Mouse (Mus musculus) midbrain, embryonic 15.5 days (tissue): ENCODE data around the gene Rfx4. TPM values are rescaled to one million over a fixed set of nuclear protein-coding genes. Genes with fewer than 3 reads are reported as not detected.

Experiments
- ATAC-seq: fragments of 200-750 bp; cut with Nextera tagmentation; replicated peaks from 2 replicates; pipeline ENCODE4 v1.8.0; 2017; ENCODE audit warnings: moderate TSS enrichment
- H3K27ac ChIP-seq: fragments of 300-500 bp; sonication (generic); 2 replicates; pipeline ENCODE4 v1.5.1; 2015; ENCODE audit warnings: mild to moderate bottlenecking, inconsistent platforms
- H3K27me3 ChIP-seq: fragments of 300-500 bp; sonication (generic); replicated peaks from 2 replicates; pipeline ENCODE4 v1.6.1; 2015; ENCODE audit warnings: inconsistent platforms
- H3K36me3 ChIP-seq: fragments of 300-500 bp; sonication (generic); replicated peaks from 2 replicates; pipeline ENCODE4 v1.6.1; 2015; ENCODE audit warnings: inconsistent platforms
- H3K4me1 ChIP-seq: fragments of 300-500 bp; sonication (generic); 2 replicates; pipeline ENCODE4 v1.6.1; 2015; ENCODE audit warnings: inconsistent platforms
- H3K4me2 ChIP-seq: fragments of 300-500 bp; sonication (generic); 2 replicates; pipeline ENCODE4 v1.6.1; 2015; ENCODE audit warnings: inconsistent platforms, mild to moderate bottlenecking, moderate library complexity
- H3K4me3 ChIP-seq: fragments of 300-500 bp; sonication (generic); 2 replicates; pipeline ENCODE4 v1.5.1; 2015; ENCODE audit warnings: mild to moderate bottlenecking, inconsistent platforms
- H3K9ac ChIP-seq: fragments of 300-500 bp; sonication (generic); 2 replicates; pipeline ENCODE4 v1.6.1; 2015; ENCODE audit warnings: mild to moderate bottlenecking, inconsistent platforms
- H3K9me3 ChIP-seq: fragments of 300-500 bp; sonication (generic); 2 replicates; pipeline ENCODE4 v1.6.1; 2016; ENCODE audit warnings: inconsistent platforms
- WGBS: fragments of 180-500 bp; shearing (Covaris S2); methylation state at CpG from one replicate; pipeline ENCODE4 v1.1.7; 2015; ENCODE audit warnings: mixed read lengths; 5-methylcytosine and 5-hydroxymethylcytosine counted together
- polyA plus RNA-seq: library from polyadenylated mRNA; unstranded; fragments of >200 nt; fragmentation: Nextera tagmentation; extraction: Ambion mirVana; gene quantifications from 2 replicates; pipeline ENCODE4 v1.2.1, GENCODE M21; 2015

Gene Rfx4
- polyA plus RNA-seq, 1 experiment from 2014 or later: 16.1 TPM

DNA sequence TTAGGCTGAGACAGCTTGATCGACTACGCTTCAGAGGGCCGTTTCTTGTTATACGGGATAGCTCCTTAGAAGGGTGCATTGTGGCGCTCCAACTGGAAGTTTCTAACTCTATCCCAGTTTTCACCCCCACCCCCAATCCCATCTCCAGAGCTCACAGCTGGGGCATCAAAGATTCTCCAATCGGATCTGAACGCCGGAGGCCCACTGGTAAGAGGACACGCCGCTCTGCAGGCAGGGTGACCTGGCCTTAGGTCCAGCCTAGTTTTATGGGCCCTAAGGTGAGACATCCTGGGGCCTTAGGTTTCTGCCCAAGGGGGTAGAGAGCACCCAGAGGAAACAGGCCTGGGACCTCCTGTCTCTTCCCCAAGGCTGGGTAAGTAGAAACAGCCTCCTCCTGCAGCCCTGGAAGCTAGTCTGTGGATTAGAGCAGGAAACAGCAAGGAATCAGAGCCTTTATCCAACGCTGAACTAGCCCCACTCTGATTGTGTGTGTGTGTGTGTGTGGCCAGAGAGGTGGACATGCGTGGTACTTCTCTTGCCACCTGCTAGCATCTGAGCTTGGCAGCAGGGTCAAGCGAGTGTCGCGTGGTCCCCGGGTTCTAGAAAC is 3.8 kb downstream of the Rfx4 start:
- H3K36me3 ChIP-seq: no peaks in the 10 kb centered on the region
- peak overlapping the region; percentile 58 for H3K27ac ChIP-seq
- peak; percentile 3; the same call in 1 of the 2 replicates for ATAC-seq
- H3K4me3 ChIP-seq: peak overlapping the region; percentile 48
- H3K9ac ChIP-seq: peak overlapping the region; percentile 13; the same call in 1 of the 2 replicates
- WGBS: 5% methylated on average over 16 of the region's 16 CpGs
- peak overlapping the region; percentile 94 for H3K4me2 ChIP-seq
- H3K4me1 ChIP-seq: peaks cover 60% of the 10 kb centered on the region
- no peaks in the 10 kb centered on the region for H3K9me3 ChIP-seq
- peaks cover 42% of the 10 kb centered on the region for H3K27me3 ChIP-seq

- peak overlapping the region; percentile 13; the same call in 1 of the 2 replicates for H3K9ac ChIP-seq
- peak overlapping the region; percentile 94 for H3K4me2 ChIP-seq
- peak overlapping the region; percentile 58 for H3K27ac ChIP-seq
- H3K4me3 ChIP-seq: peak overlapping the region; percentile 48
- H3K27me3 ChIP-seq: peaks cover 36% of the 10 kb centered on the region
- no peaks in the 10 kb centered on the region for H3K9me3 ChIP-seq
- H3K4me1 ChIP-seq: peaks cover 52% of the 10 kb centered on the region
- WGBS: 5% methylated on average over 46 of the region's 46 CpGs
- peak; percentile 70 for ATAC-seq
- no peaks in the 10 kb centered on the region for H3K36me3 ChIP-seq
Observed at GRCm38 (mm10) chr10:84760118-84761111, 4.6 kb downstream of the Rfx4 start.

GRCm38 (mm10) chr10:84768766-84769165 is 12.9 kb downstream of the Rfx4 start:
- H3K4me1 ChIP-seq: 0 out of 2 replicates have a peak, but pooled peaks cover 3% of the 10 kb centered on the region
- no peak overlapping the region for H3K9ac ChIP-seq
- H3K36me3 ChIP-seq: no peaks in the 10 kb centered on the region
- no peak overlapping the region for H3K4me2 ChIP-seq
- ATAC-seq: no peak
- H3K4me3 ChIP-seq: no peak overlapping the region
- no peaks in the 10 kb centered on the region for H3K27me3 ChIP-seq
- WGBS: 84% methylated on average over 10 of the region's 10 CpGs
- no peaks in the 10 kb centered on the region for H3K9me3 ChIP-seq
- H3K27ac ChIP-seq: no peak overlapping the region

GRCm38 (mm10) chr10:84772380-84773130 is 16.7 kb downstream of the Rfx4 start:
- Histone ChIP-seq H3K9ac (no peak overlapping the region), H3K9me3 (no peaks in the 10 kb centered on the region), H3K27me3 (no peaks in the 10 kb centered on the region), H3K4me1 (0 out of 2 replicates have a peak, but pooled peaks cover 3% of the 10 kb centered on the region), H3K36me3 (no peaks in the 10 kb centered on the region), H3K27ac (no peak overlapping the region), H3K4me2 (no peak overlapping the region), H3K4me3 (no peak overlapping the region)
- no peak for ATAC-seq
- WGBS: 74% methylated on average over 4 of the region's 4 CpGs

DNA sequence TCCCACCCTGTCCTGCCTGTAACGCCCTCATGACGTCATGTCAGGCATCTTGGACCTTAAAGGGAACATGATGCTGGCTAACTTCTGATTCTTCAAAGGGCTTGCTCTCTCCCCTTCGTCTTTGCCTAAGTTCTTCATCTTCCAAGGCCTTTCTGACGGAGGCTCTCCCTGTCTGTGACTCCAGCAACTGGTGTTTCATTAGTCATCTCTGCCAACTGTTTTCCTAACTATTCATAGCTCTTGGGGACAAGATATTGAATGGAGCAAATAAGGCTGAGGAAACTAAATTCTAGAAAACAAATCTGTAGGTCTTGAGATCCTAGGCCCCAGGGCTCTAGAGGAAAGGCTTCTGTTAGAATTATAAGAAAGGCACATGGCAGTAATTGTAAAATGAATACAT is 18.0 kb downstream of the Rfx4 start:
- H3K27ac ChIP-seq: no peak overlapping the region
- ATAC-seq: no peak

DNA sequence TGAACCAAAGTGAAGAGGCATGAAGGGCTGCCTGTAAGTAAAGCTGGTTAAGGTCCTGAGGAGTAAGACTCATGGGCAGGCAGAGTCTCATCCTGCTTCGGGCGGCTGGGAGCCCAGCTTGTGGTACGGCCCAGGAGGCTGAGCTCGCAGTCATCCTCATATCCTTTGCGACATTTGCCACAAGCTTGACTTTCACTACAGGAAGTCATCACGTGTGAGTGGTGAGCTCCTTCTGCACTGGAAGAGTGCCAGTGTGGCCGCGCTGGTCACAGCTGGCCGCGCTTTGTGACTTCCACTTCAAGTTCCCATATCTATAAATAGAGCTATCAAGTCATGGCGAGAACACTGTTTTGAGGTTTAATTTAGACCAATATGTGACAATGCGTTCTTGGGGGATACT is 18.7 kb downstream of the Rfx4 start:
- Histone ChIP-seq H3K36me3 (no peaks in the 10 kb centered on the region), H3K4me1 (0 out of 2 replicates have a peak, but pooled peaks cover 3% of the 10 kb centered on the region), H3K27me3 (no peaks in the 10 kb centered on the region), H3K9ac (no peak overlapping the region), H3K9me3 (no peaks in the 10 kb centered on the region), H3K4me2 (no peak overlapping the region), H3K27ac (no peak overlapping the region), H3K4me3 (no peak overlapping the region)
- ATAC-seq: no peak
- 86% methylated on average over 12 of the region's 12 CpGs for WGBS

More for the DNA sequence above, 18.0 kb downstream of the Rfx4 start:
- H3K4me3 ChIP-seq: no peak overlapping the region
- WGBS: 89% methylated on average over 4 of the region's 4 CpGs
- H3K9ac ChIP-seq: no peak overlapping the region
- H3K27me3 ChIP-seq: no peaks in the 10 kb centered on the region
- H3K4me2 ChIP-seq: no peak overlapping the region
- no peaks in the 10 kb centered on the region for H3K9me3 ChIP-seq
- H3K36me3 ChIP-seq: no peaks in the 10 kb centered on the region
- H3K4me1 ChIP-seq: 0 out of 2 replicates have a peak, but pooled peaks cover 3% of the 10 kb centered on the region

- 0 out of 2 replicates have a peak, but pooled peaks cover 3% of the 10 kb centered on the region for H3K4me1 ChIP-seq
- ATAC-seq: no peak
- no peak overlapping the region for H3K9ac ChIP-seq
- H3K36me3 ChIP-seq: no peaks in the 10 kb centered on the region
- no peaks in the 10 kb centered on the region for H3K9me3 ChIP-seq
- no peak overlapping the region for H3K4me3 ChIP-seq
- 60% methylated on average over 5 of the region's 5 CpGs for WGBS
- no peaks in the 10 kb centered on the region for H3K27me3 ChIP-seq
- no peak overlapping the region for H3K4me2 ChIP-seq
- no peak overlapping the region for H3K27ac ChIP-seq
Observed at GRCm38 (mm10) chr10:84777109-84777508, 21.2 kb downstream of the Rfx4 start.

GRCm38 (mm10) chr10:84777974-84778373 is 22.1 kb downstream of the Rfx4 start:
- no peaks in the 10 kb centered on the region for H3K27me3 ChIP-seq
- 82% methylated on average over 7 of the region's 7 CpGs for WGBS
- H3K4me2 ChIP-seq: no peak overlapping the region
- H3K9ac ChIP-seq: no peak overlapping the region
- H3K36me3 ChIP-seq: no peaks in the 10 kb centered on the region
- no peak for ATAC-seq
- H3K4me1 ChIP-seq: no peaks in the 10 kb centered on the region
- H3K4me3 ChIP-seq: no peak overlapping the region
- no peak overlapping the region for H3K27ac ChIP-seq
- no peaks in the 10 kb centered on the region for H3K9me3 ChIP-seq

GRCm38 (mm10) chr10:84780828-84781227 is 25.0 kb downstream of the Rfx4 start:
- H3K9ac ChIP-seq: no peak overlapping the region
- WGBS: 80% methylated on average over 4 of the region's 4 CpGs
- no peaks in the 10 kb centered on the region for H3K36me3 ChIP-seq
- no peaks in the 10 kb centered on the region for H3K27me3 ChIP-seq
- no peaks in the 10 kb centered on the region for H3K9me3 ChIP-seq
- H3K4me3 ChIP-seq: no peak overlapping the region
- H3K27ac ChIP-seq: no peak overlapping the region
- ATAC-seq: no peak
- no peak overlapping the region for H3K4me2 ChIP-seq
- no peaks in the 10 kb centered on the region for H3K4me1 ChIP-seq

DNA sequence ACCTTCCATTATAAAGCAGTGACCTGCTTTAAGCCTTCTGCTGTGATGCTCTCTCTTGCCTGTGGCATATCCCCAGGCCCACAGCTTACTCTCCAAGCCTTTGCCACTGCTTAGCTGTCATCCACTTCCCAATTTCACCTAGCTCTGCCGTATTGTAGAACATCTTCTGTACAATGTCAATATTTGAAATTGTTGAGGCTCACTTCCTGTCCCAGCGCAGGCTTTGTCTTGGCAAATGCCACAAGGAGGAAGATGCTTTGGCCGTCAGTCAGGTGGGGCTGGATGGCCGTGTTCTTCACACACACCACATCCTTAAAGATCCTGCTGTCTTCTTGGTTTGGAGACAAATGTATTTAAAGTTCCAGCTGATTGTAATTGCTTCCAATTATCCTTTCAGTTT is 29.5 kb downstream of the Rfx4 start:
- no peaks in the 10 kb centered on the region for H3K27me3 ChIP-seq
- H3K9ac ChIP-seq: no peak overlapping the region
- no peaks in the 10 kb centered on the region for H3K9me3 ChIP-seq
- H3K4me3 ChIP-seq: no peak overlapping the region
- H3K27ac ChIP-seq: no peak overlapping the region
- H3K4me1 ChIP-seq: no peaks in the 10 kb centered on the region
- no peak overlapping the region for H3K4me2 ChIP-seq
- no peak for ATAC-seq
- no peaks in the 10 kb centered on the region for H3K36me3 ChIP-seq
- WGBS: 87% methylated on average over 4 of the region's 4 CpGs

DNA sequence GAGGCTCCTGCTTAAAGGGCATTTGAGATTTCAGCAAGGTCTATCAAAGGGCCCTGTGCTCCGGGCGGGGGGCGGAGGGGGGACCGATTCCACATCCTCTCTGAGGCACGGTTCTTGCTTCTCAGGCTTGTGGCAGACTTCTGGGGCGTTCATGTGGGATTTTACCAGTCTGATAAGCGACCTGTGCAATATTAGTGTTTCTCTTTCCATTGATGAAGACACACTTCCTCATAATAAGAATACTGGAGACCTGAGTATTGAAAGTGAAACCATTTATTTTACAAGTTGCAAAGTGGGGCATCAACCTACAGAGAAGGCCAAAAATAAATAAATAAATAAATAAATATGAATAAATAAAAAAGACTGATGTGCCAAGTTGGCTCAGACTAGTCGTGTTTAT is 34.5 kb downstream of the Rfx4 start:
- Histone ChIP-seq H3K9me3 (no peaks in the 10 kb centered on the region), H3K4me1 (no peaks in the 10 kb centered on the region), H3K36me3 (no peaks in the 10 kb centered on the region), H3K4me3 (no peak overlapping the region), H3K9ac (no peak overlapping the region), H3K4me2 (no peak overlapping the region), H3K27me3 (no peaks in the 10 kb centered on the region), H3K27ac (no peak overlapping the region)
- ATAC-seq: no peak
- WGBS: 84% methylated on average over 8 of the region's 8 CpGs

DNA sequence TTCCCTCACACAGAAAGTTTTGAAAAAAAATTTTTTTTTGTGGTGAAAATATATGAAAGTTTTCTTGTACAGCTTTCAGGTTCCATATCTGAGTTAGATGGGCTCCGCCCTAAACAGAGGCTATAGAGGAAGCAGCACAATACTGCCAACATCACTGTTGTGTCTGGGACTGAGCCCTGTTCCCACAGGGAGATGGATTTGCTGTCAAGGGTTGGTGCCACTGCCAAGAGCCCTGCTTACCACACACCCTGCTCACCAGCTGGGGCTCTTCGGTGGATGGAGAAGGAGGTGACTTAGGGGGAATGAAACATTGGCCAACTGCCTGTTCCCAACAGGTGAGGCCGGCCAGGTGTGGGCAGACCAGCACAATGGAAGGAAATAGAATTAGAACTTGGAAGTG is 35.3 kb downstream of the Rfx4 start:
- H3K27me3 ChIP-seq: no peaks in the 10 kb centered on the region
- H3K9me3 ChIP-seq: no peaks in the 10 kb centered on the region
- H3K36me3 ChIP-seq: no peaks in the 10 kb centered on the region
- H3K27ac ChIP-seq: no peak overlapping the region
- no peak for ATAC-seq
- H3K9ac ChIP-seq: no peak overlapping the region
- H3K4me2 ChIP-seq: no peak overlapping the region
- H3K4me1 ChIP-seq: no peaks in the 10 kb centered on the region
- H3K4me3 ChIP-seq: no peak overlapping the region
- 85% methylated on average over 3 of the region's 3 CpGs for WGBS
